Mouse (Mus musculus): ENCODE results near the gene Dennd1b. TPM values are rescaled to one million over a fixed set of nuclear protein-coding genes. Genes with fewer than 3 reads are reported as not detected.

Gene Dennd1b
- total and polyA plus RNA-seq, 2 experiments from 2014 or later = 11.1 to 39.6 TPM

DNA sequence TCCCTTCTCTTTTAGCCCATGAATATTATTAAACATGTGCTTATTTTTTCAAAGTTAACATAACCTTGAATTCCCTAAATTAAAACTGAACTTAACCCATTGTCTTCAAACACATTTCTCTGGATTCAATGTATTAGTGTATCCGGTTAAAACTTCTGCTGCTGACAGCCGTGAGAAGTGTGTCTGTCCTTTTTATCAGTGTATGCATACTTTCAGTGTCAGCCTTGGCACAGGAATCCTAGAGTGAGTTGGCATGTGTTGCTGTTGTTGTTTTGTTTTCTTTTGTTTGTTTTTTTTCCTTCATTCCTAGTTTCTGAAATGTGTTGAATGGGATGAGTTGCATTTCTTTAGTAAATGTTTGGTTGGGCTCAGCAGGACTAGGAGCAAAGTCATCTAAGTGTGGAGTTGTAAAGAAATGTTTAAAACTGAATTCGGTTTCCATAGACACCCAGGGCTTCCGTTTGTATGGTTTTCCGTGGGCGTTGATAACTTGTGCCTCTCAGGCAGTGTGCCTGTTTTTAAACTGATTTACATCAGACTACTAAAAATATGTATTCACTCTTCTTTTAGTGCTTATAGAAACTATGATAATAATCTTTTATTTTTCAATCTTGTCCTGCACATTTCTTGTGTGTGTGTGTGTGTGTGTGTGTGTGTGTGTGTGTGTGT is 217.4 kb downstream of the Dennd1b start:
- Histone ChIP-seq H3K27me3 (ENCODE audit: control insufficient read depth, insufficient read depth, low read length) (no peaks in the 10 kb centered on the region), H3K4me3 (ENCODE audit: low read depth, low read length) (no peak overlapping the region), H3K9ac (replicated peaks; ENCODE audit: low read depth, low read length) (no peak overlapping the region), H3K36me3 (replicated peaks; ENCODE audit: control insufficient read depth, insufficient read depth, low read length) (no peaks in the 10 kb centered on the region), H3K9me3 (replicated peaks; ENCODE audit: control insufficient read depth, low read length) (no peaks in the 10 kb centered on the region), H3K4me2 (ENCODE audit: low read depth, low read length) (no peak overlapping the region), H3K4me1 (ENCODE audit: control insufficient read depth, insufficient read depth) (peaks cover 5% of the 10 kb centered on the region; the same call in 1 of the 2 replicates), H3K27ac (ENCODE audit: low read depth) (no peak overlapping the region)
- no peak for TF ChIP-seq EP300 (IDR thresholded peaks at IDR 0.05; ENCODE audit: low read depth)
- TF ChIP-seq CTCF (IDR thresholded peaks at IDR 0.05; ENCODE audit: low read depth) = no peak
- no peak for DNase-seq (ENCODE audit: low spot score)
- no peak for ATAC-seq (ENCODE audit: insufficient read depth, low read depth)
- WGBS = 20% methylated on average over 6 of the region's 6 CpGs

DNA sequence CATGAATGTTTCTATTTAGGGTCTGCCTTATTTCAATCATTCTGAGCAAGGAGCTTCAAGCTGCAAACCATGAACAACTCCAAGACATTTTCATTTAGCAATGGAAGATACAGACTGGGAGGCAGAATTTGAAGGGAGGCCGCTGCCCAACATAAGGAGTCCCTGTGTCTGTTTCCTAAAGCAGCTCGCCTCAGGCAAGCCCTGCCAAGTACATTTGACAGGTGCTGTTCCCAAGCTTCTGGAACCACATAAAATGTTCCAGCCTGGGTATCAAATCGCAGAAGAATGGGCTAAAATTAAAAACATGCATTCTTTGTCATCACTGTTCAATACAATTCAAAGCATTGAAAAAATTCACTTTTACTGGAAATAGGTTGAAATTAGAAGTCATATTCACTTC is 229.4 kb downstream of the Dennd1b start:
- no peak overlapping the region for H3K4me2 ChIP-seq (ENCODE audit: low read depth, low read length)
- H3K4me3 ChIP-seq (ENCODE audit: low read depth, low read length) = no peak overlapping the region
- H3K9me3 ChIP-seq (replicated peaks; ENCODE audit: control insufficient read depth, low read length) = no peaks in the 10 kb centered on the region
- H3K9ac ChIP-seq (replicated peaks; ENCODE audit: low read depth, low read length) = no peak overlapping the region
- no peak overlapping the region for H3K27ac ChIP-seq (ENCODE audit: low read depth)
- no peak for TF ChIP-seq CTCF (IDR thresholded peaks at IDR 0.05; ENCODE audit: low read depth)
- no peak for TF ChIP-seq EP300 (IDR thresholded peaks at IDR 0.05; ENCODE audit: low read depth)
- ATAC-seq (ENCODE audit: insufficient read depth, low read depth) (no peak), DNase-seq (ENCODE audit: low spot score) (no peak)
- H3K27me3 ChIP-seq (ENCODE audit: control insufficient read depth, insufficient read depth, low read length) = no peaks in the 10 kb centered on the region
- WGBS = 73% methylated on average over 3 of the region's 3 CpGs
- H3K36me3 ChIP-seq (replicated peaks; ENCODE audit: control insufficient read depth, insufficient read depth, low read length) = no peaks in the 10 kb centered on the region
- H3K4me1 ChIP-seq (ENCODE audit: control insufficient read depth, insufficient read depth) = no peaks in the 10 kb centered on the region

DNA sequence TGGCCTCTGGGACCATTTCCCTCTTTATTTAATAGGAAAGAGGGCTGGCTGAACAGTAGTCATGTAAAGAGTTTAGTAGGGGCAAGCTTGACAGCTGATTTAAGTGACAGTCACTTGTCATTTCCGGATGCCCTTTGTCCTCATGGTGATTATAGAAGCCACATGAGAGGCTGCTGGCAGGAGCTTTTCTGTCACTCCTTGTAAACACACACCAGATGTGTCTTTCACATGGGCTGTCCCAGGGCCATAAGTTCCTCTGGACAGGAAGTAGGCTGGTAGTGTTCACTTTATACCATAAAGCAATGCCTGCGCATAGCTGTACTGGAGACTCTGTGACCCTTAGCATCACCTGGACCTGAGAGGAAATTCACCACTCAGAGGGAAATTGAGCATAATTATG is 230.8 kb downstream of the Dennd1b start:
- DNase-seq (ENCODE audit: low spot score) (no peak), ATAC-seq (ENCODE audit: insufficient read depth, low read depth) (no peak)
- Histone ChIP-seq H3K36me3 (replicated peaks; ENCODE audit: control insufficient read depth, insufficient read depth, low read length) (no peaks in the 10 kb centered on the region), H3K9me3 (replicated peaks; ENCODE audit: control insufficient read depth, low read length) (no peaks in the 10 kb centered on the region), H3K4me2 (ENCODE audit: low read depth, low read length) (no peak overlapping the region), H3K27ac (ENCODE audit: low read depth) (no peak overlapping the region), H3K9ac (replicated peaks; ENCODE audit: low read depth, low read length) (no peak overlapping the region), H3K4me1 (ENCODE audit: control insufficient read depth, insufficient read depth) (no peaks in the 10 kb centered on the region), H3K27me3 (ENCODE audit: control insufficient read depth, insufficient read depth, low read length) (no peaks in the 10 kb centered on the region), H3K4me3 (ENCODE audit: low read depth, low read length) (no peak overlapping the region)
- no peak for TF ChIP-seq EP300 (IDR thresholded peaks at IDR 0.05; ENCODE audit: low read depth)
- no peak for TF ChIP-seq CTCF (IDR thresholded peaks at IDR 0.05; ENCODE audit: low read depth)
- WGBS = 50% methylated on average over 2 of the region's 2 CpGs

DNA sequence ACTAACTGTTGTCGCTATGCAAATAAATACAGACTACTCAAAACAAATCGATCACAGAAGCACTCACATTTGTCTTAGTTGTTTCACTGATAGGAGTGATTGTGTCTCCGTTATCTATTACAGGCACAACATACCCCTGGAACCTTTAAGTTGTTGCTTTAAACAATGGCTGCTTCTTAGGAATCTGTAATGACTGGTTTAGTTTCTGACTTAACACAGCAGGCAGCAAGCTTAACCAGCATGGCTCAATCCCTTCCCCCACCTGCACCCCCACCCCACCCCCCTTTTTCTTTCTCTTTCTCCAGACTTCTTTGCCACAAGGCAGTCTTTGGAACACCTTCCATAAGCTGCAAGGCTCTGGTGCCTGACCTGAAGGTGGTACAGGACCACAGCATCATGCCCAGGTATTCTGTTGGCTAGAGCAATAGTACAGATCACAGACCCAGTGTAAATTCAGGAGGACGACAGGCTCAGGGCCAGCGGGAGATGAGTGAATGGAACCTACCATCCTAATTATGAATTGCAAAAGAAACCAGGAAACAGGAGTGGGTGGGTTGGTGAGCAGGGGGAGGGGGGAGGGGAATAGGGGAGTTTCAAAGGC is 231.3 kb downstream of the Dennd1b start:
- no peak overlapping the region for H3K9ac ChIP-seq (replicated peaks; ENCODE audit: low read depth, low read length)
- TF ChIP-seq CTCF (IDR thresholded peaks at IDR 0.05; ENCODE audit: low read depth) (no peak), EP300 (IDR thresholded peaks at IDR 0.05; ENCODE audit: low read depth) (no peak)
- H3K4me2 ChIP-seq (ENCODE audit: low read depth, low read length) = no peak overlapping the region
- no peak overlapping the region for H3K4me3 ChIP-seq (ENCODE audit: low read depth, low read length)
- no peaks in the 10 kb centered on the region for H3K36me3 ChIP-seq (replicated peaks; ENCODE audit: control insufficient read depth, insufficient read depth, low read length)
- no peak for ATAC-seq (ENCODE audit: insufficient read depth, low read depth)
- H3K4me1 ChIP-seq (ENCODE audit: control insufficient read depth, insufficient read depth) = no peaks in the 10 kb centered on the region
- H3K27ac ChIP-seq (ENCODE audit: low read depth) = no peak overlapping the region
- no peaks in the 10 kb centered on the region for H3K27me3 ChIP-seq (ENCODE audit: control insufficient read depth, insufficient read depth, low read length)
- WGBS = 38% methylated on average over 5 of the region's 5 CpGs
- H3K9me3 ChIP-seq (replicated peaks; ENCODE audit: control insufficient read depth, low read length) = no peaks in the 10 kb centered on the region
- no peak for DNase-seq (ENCODE audit: low spot score)

DNA sequence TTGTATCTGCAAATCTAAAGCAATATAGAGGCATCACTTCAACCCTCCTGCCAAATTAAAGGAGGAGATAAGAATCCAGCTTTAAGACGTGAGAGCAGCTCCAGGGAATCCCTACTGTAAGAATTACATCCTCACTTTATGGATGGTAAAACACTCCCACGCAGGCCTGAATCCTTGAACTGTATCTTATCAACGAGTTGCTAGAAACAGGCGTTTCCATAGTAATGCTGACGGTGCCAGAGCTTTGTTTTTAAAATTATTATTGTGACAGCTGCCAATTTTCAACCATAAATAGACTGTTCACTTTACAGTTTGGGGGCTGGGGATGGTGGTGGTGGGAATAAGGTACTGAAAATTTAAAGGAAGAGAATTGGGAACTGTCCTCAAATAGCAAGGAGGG is 239.8 kb downstream of the Dennd1b start:
- Histone ChIP-seq H3K36me3 (replicated peaks; ENCODE audit: control insufficient read depth, insufficient read depth, low read length) (no peaks in the 10 kb centered on the region), H3K9me3 (replicated peaks; ENCODE audit: control insufficient read depth, low read length) (no peaks in the 10 kb centered on the region), H3K9ac (replicated peaks; ENCODE audit: low read depth, low read length) (no peak overlapping the region), H3K27me3 (ENCODE audit: control insufficient read depth, insufficient read depth, low read length) (no peaks in the 10 kb centered on the region), H3K4me3 (ENCODE audit: low read depth, low read length) (no peak overlapping the region), H3K4me2 (ENCODE audit: low read depth, low read length) (no peak overlapping the region), H3K27ac (ENCODE audit: low read depth) (no peak overlapping the region), H3K4me1 (ENCODE audit: control insufficient read depth, insufficient read depth) (no peaks in the 10 kb centered on the region; the same call in 1 of the 2 replicates)
- DNase-seq (ENCODE audit: low spot score) = no peak
- no peak for ATAC-seq (ENCODE audit: insufficient read depth, low read depth)
- 29% methylated on average over 5 of the region's 5 CpGs for WGBS
- TF ChIP-seq EP300 (IDR thresholded peaks at IDR 0.05; ENCODE audit: low read depth) = no peak
- TF ChIP-seq CTCF (IDR thresholded peaks at IDR 0.05; ENCODE audit: low read depth) = no peak
